Mouse (Mus musculus): ENCODE data around the gene Creb5. TPM values are rescaled to one million over a fixed set of nuclear protein-coding genes. Genes with fewer than 3 reads are reported as not detected.

Creb5 gene
- polyA plus RNA-seq, 1 experiment = 4.0 TPM

GRCm38 (mm10) chr6:53678307-53678706, 391.2 kb downstream of the Creb5 start:
- Histone ChIP-seq H3K4me3 (replicated peaks; ENCODE audit: extremely low read depth, low read depth, low read length) (no peak overlapping the region), H3K4me1 (ENCODE audit: control insufficient read depth, insufficient read depth, low read length) (no peaks in the 10 kb centered on the region)
- 94% methylated on average over 1 of the region's 1 CpGs for WGBS
- DNase-seq = no peak
- TF ChIP-seq CTCF (IDR thresholded peaks at IDR 0.05; ENCODE audit: insufficient read depth, low read length) = no peak
- TF ChIP-seq POLR2A (IDR thresholded peaks at IDR 0.05; ENCODE audit: borderline replicate concordance, extremely low read depth, low read depth, low read length) = no peak

DNA sequence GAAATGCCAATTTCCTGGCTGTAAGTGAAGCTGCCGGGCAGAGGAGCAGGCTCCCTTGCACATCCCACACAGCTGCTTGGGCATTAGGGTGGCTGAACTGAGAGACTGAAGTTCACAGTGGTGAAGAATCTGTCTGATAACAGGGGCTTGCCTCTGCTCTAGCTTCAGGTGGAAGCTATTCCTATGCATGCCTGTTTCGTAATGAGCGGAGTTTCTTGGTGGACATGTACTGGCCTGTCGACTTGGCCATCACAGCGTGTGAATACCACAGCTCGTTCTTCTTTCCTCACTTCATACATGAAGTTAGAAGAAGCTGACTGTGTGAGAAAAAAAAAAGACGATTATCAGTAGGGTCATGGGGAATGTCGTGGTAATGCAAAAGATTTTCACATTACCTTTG, 393.0 kb downstream of the Creb5 start:
- 89% methylated on average over 8 of the region's 8 CpGs for WGBS
- H3K4me3 ChIP-seq (replicated peaks; ENCODE audit: extremely low read depth, low read depth, low read length) = no peak overlapping the region
- no peak for TF ChIP-seq POLR2A (IDR thresholded peaks at IDR 0.05; ENCODE audit: borderline replicate concordance, extremely low read depth, low read depth, low read length)
- TF ChIP-seq CTCF (IDR thresholded peaks at IDR 0.05; ENCODE audit: insufficient read depth, low read length) = no peak
- no peaks in the 10 kb centered on the region for H3K4me1 ChIP-seq (ENCODE audit: control insufficient read depth, insufficient read depth, low read length)
- DNase-seq = no peak

DNA sequence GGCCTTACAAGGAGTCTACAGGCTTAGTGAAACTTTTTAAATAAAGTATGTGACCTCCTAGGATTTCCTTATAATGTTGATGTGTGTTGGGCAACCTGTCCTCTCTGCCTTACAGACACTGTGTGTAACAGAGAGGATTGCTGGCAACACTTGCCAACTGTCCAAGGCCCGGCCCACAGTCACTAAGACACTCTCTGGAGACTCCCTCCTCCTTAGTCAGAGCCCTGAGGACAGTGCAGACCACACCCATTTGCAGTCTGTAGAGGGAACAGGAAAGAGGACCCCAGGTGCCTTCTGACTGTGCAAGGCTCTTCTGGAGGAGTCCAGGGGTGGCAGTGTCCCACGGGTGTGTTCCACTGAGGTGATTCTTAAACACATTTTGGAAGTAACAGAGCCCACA, 397.3 kb downstream of the Creb5 start:
- DNase-seq = no peak
- TF ChIP-seq CTCF (IDR thresholded peaks at IDR 0.05; ENCODE audit: insufficient read depth, low read length) = no peak
- TF ChIP-seq POLR2A (IDR thresholded peaks at IDR 0.05; ENCODE audit: borderline replicate concordance, extremely low read depth, low read depth, low read length) = no peak
- H3K4me3 ChIP-seq (replicated peaks; ENCODE audit: extremely low read depth, low read depth, low read length) = no peak overlapping the region
- WGBS = 67% methylated on average over 2 of the region's 2 CpGs
- H3K4me1 ChIP-seq (ENCODE audit: control insufficient read depth, insufficient read depth, low read length) = no peaks in the 10 kb centered on the region

- 91% methylated on average over 14 of the region's 14 CpGs for WGBS
- TF ChIP-seq CTCF (IDR thresholded peaks at IDR 0.05; ENCODE audit: insufficient read depth, low read length) (no peak), POLR2A (IDR thresholded peaks at IDR 0.05; ENCODE audit: borderline replicate concordance, extremely low read depth, low read depth, low read length) (no peak)
- H3K4me3 ChIP-seq (replicated peaks; ENCODE audit: extremely low read depth, low read depth, low read length) = no peak overlapping the region
- DNase-seq = no peak
- no peaks in the 10 kb centered on the region for H3K4me1 ChIP-seq (ENCODE audit: control insufficient read depth, insufficient read depth, low read length)
These were observed 398.3 kb downstream of the Creb5 start for GRCm38 (mm10) chr6:53685323-53685722.

- no peak for TF ChIP-seq POLR2A (IDR thresholded peaks at IDR 0.05; ENCODE audit: borderline replicate concordance, extremely low read depth, low read depth, low read length)
- TF ChIP-seq CTCF (IDR thresholded peaks at IDR 0.05; ENCODE audit: insufficient read depth, low read length) = no peak
- H3K4me1 ChIP-seq (ENCODE audit: control insufficient read depth, insufficient read depth, low read length) = no peaks in the 10 kb centered on the region
- no peak overlapping the region for H3K4me3 ChIP-seq (replicated peaks; ENCODE audit: extremely low read depth, low read depth, low read length)
- no peak for DNase-seq
- WGBS = 73% methylated on average over 7 of the region's 7 CpGs
These were observed 401.9 kb downstream of the Creb5 start for GRCm38 (mm10) chr6:53688762-53689477.

- H3K4me3 ChIP-seq (replicated peaks; ENCODE audit: extremely low read depth, low read depth, low read length) = no peak overlapping the region
- whole genome bisulfite sequencing = 93% methylated on average over 1 of the region's 1 CpGs
- H3K4me1 ChIP-seq (ENCODE audit: control insufficient read depth, insufficient read depth, low read length) = no peaks in the 10 kb centered on the region
- no peak for TF ChIP-seq CTCF (IDR thresholded peaks at IDR 0.05; ENCODE audit: insufficient read depth, low read length)
- no peak for TF ChIP-seq POLR2A (IDR thresholded peaks at IDR 0.05; ENCODE audit: borderline replicate concordance, extremely low read depth, low read depth, low read length)
- no peak for DNase-seq
These were observed 403.9 kb downstream of the Creb5 start for GRCm38 (mm10) chr6:53691006-53691405.

- Histone ChIP-seq H3K4me3 (replicated peaks; ENCODE audit: extremely low read depth, low read depth, low read length) (no peak overlapping the region), H3K4me1 (ENCODE audit: control insufficient read depth, insufficient read depth, low read length) (no peaks in the 10 kb centered on the region)
- TF ChIP-seq CTCF (IDR thresholded peaks at IDR 0.05; ENCODE audit: insufficient read depth, low read length) (no peak), POLR2A (IDR thresholded peaks at IDR 0.05; ENCODE audit: borderline replicate concordance, extremely low read depth, low read depth, low read length) (no peak)
- WGBS = 92% methylated on average over 9 of the region's 9 CpGs
- DNase-seq = no peak
These were observed 408.1 kb downstream of the Creb5 start for GRCm38 (mm10) chr6:53695216-53695615.

DNA sequence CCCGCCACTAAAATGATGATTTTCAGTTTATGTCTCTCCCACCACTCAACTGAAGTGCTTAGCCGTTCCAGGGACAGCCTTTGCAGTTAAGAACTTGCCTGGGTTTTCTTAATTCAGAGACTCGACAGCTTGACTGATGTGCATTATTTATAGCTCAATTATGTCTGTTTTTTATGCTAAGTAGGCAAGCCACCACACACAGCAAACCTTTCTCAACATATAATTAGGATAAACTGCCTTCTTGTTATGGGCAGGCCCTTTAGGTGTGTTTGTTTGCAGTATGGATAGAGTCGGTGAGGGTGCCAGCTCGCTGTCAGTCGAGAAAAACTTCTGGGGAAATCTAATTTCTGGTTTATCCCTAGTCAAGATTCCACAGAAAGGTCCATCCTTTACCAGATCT, 409.4 kb downstream of the Creb5 start:
- WGBS = 81% methylated on average over 6 of the region's 6 CpGs
- no peaks in the 10 kb centered on the region for H3K4me1 ChIP-seq (ENCODE audit: control insufficient read depth, insufficient read depth, low read length)
- no peak overlapping the region for H3K4me3 ChIP-seq (replicated peaks; ENCODE audit: extremely low read depth, low read depth, low read length)
- no peak for TF ChIP-seq POLR2A (IDR thresholded peaks at IDR 0.05; ENCODE audit: borderline replicate concordance, extremely low read depth, low read depth, low read length)
- no peak for TF ChIP-seq CTCF (IDR thresholded peaks at IDR 0.05; ENCODE audit: insufficient read depth, low read length)
- no peak for DNase-seq

- DNase-seq = no peak
- Histone ChIP-seq H3K4me1 (ENCODE audit: control insufficient read depth, insufficient read depth, low read length) (no peaks in the 10 kb centered on the region), H3K4me3 (replicated peaks; ENCODE audit: extremely low read depth, low read depth, low read length) (no peak overlapping the region)
- 85% methylated on average over 6 of the region's 6 CpGs for WGBS
- TF ChIP-seq CTCF (IDR thresholded peaks at IDR 0.05; ENCODE audit: insufficient read depth, low read length) (no peak), POLR2A (IDR thresholded peaks at IDR 0.05; ENCODE audit: borderline replicate concordance, extremely low read depth, low read depth, low read length) (no peak)
These were observed 409.9 kb downstream of the Creb5 start for GRCm38 (mm10) chr6:53696921-53697320.

- WGBS = 31% methylated on average over 15 of the region's 15 CpGs
- no peak for TF ChIP-seq POLR2A (IDR thresholded peaks at IDR 0.05; ENCODE audit: borderline replicate concordance, extremely low read depth, low read depth, low read length)
- no peak for TF ChIP-seq CTCF (IDR thresholded peaks at IDR 0.05; ENCODE audit: insufficient read depth, low read length)
- no peak overlapping the region for H3K4me3 ChIP-seq (replicated peaks; ENCODE audit: extremely low read depth, low read depth, low read length)
- H3K4me1 ChIP-seq (ENCODE audit: control insufficient read depth, insufficient read depth, low read length) = no peaks in the 10 kb centered on the region
- no peak for DNase-seq
These were observed 411.2 kb downstream of the Creb5 start for GRCm38 (mm10) chr6:53698128-53698749.

Measured in lung, adult 2 months (tissue).